Mouse (Mus musculus): ENCODE data around the gene Arhgap15.

Arhgap15 gene

DNA sequence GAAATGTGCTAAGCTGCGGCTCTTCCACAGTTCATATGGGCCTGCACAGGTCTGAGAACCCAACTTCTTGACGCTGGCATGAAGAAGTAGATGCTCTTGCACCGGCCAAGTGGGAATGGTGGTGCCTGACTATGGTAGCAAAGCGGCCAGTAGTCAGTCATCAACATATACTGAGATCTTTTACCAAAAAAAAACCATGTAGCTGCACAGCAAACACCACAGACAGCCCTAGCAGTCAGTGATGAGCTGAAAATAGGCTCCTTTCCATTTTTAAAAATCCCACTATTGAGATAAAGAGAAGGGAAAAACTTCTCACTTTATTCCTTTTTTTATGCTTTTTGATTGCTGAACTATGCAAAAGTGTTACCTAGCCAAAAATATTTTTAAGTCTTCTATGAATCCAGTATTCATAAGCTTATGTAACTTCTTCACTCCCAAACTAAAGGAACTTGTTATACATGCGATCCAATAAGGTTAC, 175.3 kb downstream of the Arhgap15 start:
- DNase-seq (ENCODE audit: low spot score in 2 of 2) = peak in 1 of 2 experiments; percentile 25

DNA sequence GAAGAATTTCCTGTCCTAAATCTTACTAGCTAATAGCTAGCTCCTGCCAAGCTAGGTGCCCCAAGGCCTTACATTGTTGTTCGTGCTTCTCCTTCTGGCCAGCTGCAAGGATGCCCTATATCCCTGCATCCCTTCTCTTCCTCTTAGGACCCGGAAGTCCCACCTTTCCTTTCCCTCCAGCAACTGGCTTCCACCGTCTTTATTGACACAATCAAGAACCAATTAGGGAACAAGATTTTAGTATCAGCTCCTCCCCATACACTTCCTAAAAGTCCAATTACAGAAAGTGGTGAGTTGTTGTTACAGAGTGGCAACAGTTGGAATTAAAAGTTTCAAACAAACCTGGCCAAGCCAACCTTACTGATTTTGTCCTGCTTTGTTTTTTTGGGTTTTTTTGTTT, 183.1 kb downstream of the Arhgap15 start:
- no peak for DNase-seq (ENCODE audit: low spot score in 2 of 2)

DNA sequence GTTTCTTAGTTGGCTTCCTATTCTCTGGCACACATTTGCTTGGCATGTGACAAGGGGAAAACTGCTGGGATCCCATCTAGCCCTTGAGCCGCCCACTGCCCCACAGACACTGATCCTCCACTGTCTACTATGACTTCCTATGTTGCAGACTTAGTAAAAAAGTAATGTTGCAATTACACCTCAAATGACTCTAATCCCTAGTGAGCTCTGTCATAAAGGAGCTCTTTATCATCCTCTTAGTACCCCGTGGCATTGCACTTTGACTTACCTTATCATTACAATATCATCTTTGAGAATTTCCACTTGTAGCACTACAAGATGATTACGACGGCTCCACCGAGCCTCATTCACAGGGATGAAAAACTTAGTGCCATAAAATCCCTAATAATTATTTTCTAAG, 190.6 kb downstream of the Arhgap15 start:
- DNase-seq (ENCODE audit: low spot score in 2 of 2) = no peak

DNA sequence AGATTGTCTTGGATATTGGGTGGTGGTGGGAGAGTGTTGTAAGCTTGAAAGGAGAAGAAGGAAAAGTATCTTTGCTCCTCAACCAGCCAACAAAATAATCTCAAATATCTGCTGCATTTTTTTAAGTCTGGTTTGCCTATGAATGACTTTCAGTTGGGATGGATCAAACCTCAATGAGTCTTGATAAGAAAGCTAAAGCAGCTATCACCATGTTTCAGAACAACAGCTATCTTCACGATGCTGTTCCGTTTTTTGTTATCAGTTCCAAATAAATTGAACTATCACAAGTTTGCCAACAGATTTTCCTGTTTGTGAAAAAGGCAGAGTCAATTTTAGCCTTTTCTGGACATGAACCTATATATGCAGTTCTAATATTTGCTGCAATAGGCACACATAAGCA, 197.1 kb downstream of the Arhgap15 start:
- DNase-seq (ENCODE audit: low spot score in 2 of 2) = no peak

DNA sequence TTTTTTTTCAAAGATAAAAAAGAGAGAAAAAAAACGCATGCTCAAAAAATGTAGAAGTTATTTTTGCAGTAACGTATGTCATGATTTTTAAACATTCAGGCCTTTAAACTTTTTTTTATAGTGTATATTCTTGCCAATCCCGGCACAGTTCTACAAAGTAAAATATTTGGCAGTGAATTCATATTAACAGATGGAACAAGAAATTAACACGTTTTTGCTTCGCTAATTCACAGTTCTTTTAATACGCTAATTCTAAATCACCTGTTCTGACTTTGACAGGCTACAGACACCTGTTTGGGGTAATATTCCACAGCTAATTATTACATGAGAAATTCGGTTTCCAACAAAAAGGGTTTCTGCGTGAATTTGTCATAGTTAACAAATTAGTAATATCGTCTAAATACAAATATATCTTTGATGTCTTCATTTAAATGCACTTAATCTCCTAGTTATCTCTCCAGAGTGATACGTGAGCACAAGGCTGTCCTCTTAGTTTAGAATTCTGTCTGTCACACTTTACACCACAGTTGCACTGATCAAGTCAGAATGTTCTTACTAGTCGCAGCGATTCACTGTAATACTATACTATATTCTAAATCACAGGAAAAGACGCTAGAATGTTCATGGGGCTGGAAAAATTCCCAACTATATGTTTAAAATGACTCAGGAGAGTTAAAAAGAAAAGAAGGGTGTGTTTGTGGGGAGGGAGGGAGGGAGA, 201.3 kb downstream of the Arhgap15 start:
- DNase-seq (ENCODE audit: low spot score in 2 of 2) = no peak

DNA sequence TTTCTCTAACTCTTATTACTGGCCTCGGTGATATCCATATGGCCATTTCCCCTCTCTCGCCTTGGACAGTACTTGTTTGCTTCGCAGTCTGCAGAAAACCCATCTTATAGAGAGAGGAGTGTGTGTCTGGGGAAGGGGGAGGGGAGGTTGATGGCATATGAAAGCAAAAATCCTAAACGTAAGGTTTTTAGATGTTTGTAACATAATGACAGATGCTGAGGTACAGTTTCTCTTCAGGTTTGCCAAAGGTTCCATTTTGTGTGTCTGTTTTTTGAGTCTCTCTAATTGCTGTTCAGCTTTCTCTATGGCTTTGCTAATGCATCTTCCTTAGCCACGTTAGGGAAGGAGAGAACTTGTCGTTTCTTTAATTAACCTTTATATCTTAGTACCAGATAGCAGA, 202.1 kb downstream of the Arhgap15 start:
- no peak for DNase-seq (ENCODE audit: low spot score in 2 of 2)

DNA sequence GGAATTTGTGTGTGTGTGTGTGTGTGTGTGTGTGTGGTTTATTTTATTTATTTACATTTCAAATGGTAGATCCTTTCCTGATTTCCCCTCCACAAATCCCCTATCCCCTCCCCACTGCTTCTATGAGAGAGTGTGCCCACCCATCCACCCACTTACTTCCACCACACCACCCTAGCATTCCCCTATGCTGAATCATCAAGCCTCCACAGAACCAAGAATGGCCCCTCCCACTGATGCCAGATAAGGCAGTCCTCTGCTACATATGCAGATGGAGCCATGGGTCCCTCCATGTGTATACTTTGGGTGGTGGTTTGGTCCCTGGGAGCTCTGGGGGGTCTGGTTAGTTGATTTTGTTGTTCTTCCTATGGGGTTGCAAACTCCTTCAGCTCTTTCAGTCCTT, 210.6 kb downstream of the Arhgap15 start:
- DNase-seq (ENCODE audit: low spot score in 2 of 2) = no peak

DNA sequence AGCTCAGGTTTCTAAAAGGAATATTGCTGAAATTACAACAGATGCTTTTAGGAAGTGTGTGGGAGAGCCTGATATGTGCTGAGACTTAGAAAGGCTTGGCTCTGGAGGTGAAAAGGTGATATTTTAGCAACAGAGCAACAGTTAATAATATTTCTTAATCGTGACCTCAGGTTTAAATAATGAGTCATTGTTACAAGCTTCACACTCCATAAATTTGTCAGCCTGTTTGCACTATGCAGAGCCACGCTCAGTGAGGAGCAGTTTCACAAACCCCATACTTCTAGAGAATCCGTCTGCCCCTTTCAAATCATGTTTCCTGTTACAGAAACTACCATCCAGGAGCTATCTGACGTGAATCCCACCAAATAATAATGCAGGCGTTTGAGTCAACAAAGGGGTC, 213.8 kb downstream of the Arhgap15 start:
- DNase-seq (ENCODE audit: low spot score in 2 of 2) = no peak

DNA sequence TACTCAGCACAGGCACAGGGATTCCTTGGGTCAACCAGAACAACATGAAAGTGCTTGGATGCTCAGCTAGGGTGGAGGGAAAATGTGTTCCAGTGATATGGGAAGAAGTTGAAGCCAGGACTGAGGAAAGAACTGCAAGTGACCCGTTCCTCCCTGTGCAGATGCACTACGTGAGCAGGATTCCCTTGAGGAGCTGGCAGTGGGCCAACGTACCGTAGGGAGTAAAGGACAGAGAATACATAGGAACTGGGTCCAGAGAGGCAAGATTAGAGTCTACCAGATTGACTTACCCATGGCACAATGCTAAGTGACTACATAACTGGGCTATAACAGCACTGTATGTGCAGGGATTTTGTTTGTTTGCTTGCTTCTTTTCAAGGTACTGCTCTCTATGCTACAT, 220.0 kb downstream of the Arhgap15 start:
- no peak for DNase-seq (ENCODE audit: low spot score in 2 of 2)

DNA sequence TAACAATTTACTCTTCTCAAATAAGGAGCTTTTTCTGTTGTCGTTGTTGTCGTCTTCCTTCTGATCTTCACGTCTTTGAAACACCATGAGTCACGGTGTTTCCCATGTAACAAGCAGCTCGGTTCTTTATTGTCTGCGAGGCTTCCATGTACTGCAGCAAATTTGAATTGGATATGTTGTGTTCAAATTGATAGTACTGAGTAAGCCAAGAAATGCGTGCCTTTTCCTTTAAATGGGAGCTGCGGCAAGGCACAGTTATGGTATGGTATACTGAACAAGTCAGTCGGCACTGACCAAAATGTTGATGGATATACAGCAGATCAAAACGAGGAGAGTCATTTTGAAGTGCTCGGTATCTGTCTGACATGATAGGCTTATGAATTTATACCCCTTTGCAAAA, 229.1 kb downstream of the Arhgap15 start:
- DNase-seq (ENCODE audit: low spot score in 2 of 2) = no peak

DNA sequence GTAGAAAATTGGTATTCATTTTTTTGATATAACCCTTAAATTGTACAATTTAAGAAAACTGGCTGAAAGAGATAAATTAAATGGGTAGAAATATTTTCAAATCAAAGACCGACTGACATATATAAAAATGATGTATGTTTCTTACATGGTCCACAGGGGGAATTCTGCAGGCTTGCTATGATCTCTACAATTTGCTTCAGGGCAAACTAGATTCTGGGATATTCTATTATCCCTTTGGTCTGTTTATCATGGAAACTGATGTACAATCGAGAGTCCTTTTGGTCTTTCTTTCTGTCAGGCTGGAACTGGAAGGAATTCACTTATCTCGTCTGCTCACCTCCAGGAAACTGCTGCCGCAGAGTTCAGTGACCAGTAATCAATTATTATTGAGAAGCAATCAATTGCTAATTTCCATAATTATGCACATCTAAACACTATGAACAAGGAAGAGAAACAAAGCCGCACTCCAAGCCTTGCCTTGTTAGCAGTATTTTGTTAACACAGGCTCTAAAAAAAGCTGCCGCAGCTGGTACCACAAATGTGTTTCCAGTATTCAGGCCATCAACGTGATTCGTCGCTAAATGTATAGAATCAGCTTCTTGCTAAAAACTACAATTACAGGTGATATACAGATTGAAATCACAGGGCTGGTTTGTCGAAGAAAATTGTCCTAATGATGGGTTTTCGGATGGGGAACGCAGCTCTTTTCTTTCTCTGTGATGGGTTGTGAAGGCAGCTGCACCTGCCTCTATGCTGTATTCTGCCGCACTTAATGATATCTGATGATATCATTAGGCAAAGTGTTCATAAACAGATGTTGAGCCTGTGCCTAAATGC, 229.8 kb downstream of the Arhgap15 start:
- peak in 1 of 2 experiments; percentile 35 for DNase-seq (ENCODE audit: low spot score in 2 of 2)

DNA sequence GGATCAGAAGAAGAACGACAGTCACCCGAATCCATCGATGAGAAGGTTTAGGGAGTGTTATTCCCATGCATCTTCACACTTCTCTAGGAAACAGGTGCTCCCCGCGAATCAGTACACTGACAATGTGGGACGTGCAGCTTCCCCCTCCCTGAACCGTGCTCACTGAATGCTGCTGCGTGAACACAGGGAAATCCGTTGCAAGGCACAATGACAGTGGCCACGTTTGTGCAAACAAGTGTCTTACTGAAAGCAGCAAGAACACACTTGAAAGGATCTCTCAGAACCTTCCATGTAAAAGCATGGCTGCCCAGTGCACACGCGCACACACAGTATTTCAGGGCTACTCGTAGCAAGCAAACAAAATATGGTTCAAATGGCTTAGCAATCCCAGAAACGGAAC, 237.4 kb downstream of the Arhgap15 start:
- peak in 1 of 2 experiments; percentile 18 for DNase-seq (ENCODE audit: low spot score in 2 of 2)

DNA sequence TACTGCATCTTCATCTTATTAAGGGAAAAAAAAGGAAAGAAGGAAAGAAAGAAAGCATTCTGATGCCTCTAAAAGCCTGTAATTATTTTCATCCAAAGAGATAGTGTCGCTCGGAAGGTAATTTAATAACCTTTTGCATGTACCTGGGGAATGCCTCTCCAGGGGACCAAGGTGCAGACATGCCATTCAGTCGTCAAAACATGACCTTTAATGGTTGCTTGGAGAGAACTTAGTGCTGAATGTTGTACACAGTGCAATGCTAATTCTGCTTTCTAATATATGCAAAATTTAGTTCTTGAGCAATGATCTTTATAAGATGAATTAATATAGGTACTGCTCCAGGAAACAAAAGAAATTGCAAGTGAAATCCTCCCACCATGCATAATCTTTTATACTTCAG, 239.3 kb downstream of the Arhgap15 start:
- DNase-seq (ENCODE audit: low spot score in 2 of 2) = no peak

DNA sequence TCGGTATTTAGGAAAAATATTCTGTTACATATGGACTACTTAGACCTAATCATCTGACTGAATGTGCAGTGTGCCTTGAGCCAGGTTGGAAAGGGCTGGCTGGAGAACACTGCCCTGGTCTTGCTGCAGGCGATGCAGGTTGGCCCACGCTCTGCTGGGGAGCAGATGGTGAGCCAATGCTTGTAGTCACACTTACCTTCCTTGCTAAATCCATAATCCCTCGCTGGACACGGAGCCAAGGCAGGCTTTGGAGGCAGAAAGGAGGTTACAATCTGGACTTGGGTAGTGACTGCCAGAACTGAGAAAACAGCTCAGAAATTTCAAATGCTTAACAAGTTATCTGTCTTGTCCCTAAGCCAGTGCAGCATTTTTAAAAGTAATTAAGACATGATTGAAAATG, 241.2 kb downstream of the Arhgap15 start:
- peak; percentile 67 to 81 for DNase-seq (ENCODE audit: low spot score in 2 of 2)

DNA sequence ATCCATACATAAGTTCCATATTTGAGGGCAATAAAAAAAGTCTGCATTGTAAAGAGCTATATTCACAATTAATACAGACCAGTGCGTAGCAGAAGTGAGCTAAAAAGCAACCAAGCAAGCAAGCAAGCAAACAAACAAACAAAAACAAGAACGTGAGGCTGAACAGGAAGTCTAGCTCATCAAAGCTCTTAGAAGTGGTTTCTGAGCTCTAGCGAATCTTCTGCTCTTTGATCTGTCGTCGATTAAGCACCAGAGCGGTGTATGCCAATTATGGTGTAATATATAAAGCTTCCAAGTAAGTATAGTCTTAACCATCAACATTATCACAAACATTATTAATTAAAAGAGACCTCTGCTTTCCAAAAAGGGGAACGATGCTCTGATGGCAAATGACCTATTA, 243.9 kb downstream of the Arhgap15 start:
- no peak for DNase-seq (ENCODE audit: low spot score in 2 of 2)

DNA sequence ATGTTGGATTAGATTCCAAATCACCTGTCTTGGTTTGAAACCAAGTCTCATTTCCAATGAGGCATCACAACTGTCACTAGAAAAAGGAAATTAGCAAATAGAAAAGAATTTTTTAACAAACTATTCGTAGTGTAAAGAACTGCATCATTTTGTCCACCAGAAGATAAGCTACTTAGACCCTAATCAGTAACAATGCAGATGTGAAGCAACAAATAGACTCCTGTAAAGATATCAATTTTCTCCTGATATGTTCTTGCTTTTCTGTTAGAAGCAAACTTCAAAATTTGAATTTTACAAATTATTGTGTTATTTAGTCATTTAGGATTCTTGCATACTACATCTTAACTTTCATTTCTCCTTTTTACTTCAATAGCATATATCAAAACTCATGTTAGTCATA, 253.8 kb downstream of the Arhgap15 start:
- DNase-seq (ENCODE audit: low spot score in 2 of 2) = no peak

DNA sequence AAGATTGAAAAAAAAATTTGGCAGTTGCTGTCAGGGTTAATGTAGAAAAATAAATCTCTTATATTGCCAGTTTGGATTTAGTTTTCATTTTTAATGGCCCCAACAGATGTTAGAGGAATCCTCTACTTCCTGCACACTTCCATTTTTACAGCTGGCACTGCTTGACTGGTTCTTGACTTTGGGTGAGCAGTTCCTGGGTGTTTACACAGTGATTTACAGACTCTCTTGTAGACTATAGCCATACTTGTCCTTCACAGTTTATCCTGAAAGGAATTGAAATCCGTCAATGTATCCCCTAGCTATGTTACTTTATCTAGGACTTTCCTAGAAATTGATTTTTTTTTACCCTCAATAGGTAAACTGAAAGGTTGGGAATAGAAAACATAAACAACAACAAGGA, 261.6 kb downstream of the Arhgap15 start:
- no peak for DNase-seq (ENCODE audit: low spot score in 2 of 2)

DNA sequence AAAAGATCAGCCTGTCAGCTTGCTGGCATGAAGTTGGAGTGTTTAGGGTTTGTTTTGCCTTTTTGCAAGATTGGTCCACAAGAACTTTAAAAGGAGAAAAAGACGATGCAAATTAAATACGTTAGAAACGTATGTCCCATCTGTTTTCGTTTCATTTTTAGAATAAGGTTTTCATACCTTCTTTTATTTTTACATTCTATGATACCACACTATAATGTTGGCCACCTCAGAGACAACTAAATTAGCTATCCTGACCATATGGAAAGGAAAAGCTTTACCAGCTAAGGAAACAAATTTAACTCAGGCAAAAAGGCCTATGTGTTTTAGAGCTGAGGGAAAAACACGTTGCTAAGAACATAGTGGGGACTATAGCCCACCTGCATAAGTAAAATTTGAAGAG, 264.8 kb downstream of the Arhgap15 start:
- no peak for DNase-seq (ENCODE audit: low spot score in 2 of 2)

DNA sequence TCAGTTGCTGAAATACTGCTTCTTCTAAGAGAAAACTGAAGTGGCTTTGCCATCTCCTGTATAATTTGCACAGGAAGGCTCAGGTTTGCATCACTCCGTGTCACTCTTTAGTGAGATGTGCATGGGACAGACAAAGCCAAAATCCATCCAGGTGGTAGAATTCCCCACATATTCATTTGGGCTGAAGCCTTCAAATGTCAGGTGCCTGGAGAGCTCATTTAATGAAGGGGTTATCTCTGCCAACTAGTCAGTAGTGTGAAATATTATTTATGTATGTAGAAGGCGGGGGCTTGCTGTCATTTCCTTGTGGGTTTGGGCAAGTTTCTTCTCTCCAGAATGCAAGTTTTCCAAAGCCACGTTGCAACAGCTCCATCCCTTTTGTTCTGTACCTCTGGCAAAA, 268.1 kb downstream of the Arhgap15 start:
- no peak for DNase-seq (ENCODE audit: low spot score in 2 of 2)

DNA sequence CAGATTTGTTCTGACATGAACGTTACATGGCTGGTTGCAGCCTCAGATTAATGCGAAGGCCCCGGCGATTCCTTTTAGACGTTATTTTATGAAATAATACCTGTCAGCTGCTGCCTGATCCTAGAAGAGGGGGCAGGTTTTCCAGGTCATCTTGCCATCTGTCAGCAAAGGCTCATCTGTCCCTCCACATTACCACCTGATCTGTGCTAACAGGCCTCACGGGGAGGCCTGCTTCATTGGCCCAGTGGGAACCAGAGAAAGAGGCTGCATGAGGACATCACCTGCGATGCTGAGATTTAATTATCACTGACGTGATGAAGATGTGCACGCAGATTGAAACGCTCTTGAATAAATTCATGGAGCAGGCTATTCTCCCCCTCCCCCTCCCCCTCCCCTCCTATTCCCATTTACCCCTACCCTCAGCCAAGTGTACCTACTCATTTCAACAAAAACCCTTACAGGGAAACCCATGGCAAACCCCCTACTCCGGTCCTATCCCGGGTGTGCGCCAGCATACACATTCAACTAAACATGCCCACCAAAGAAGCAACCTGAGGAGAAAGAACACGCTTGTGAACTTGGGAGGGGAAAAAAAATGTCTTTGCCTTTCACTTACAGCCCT, 268.9 kb downstream of the Arhgap15 start:
- DNase-seq (ENCODE audit: low spot score in 2 of 2) = no peak

DNA sequence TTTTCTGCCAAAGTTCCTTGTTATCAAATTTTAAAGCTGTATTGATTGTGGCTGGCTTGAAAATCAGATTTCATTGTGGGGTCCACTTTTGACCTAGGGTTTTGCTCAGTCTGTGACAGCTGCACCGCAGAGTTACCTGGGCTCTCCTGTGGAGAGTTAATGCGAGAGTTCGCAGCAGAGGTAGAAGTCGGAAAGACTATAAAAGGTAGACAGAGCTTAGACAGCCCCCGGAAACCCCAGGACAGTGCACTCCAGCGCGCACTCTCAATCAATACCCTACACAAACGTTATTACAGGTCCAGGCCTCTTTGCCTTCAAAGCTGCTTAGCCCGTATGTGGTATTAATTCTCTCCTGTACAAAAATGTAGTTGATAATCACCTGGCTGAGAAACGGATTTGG, 269.4 kb downstream of the Arhgap15 start:
- no peak for DNase-seq (ENCODE audit: low spot score in 2 of 2)

DNA sequence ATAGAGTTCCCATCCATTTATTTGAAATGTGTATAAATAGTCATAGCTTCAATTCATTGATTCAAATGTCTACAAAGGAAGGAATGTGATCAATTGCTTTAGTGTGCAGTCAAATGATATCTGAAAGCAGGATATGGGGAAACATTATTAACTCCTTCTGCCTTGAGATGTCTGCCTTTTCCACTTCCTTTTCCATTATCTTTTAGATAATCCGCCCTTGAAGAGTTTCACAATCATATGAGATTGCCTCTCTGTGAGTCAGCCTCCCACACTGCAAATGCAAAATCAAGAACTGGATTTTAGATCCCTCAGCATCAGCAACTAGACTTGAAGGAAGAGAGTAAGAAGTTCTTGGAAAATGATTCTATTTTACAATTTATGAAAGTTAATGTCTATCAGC, 276.1 kb downstream of the Arhgap15 start:
- DNase-seq (ENCODE audit: low spot score in 2 of 2) = no peak
